Mouse (Mus musculus) megakaryocyte progenitor cell, adult 5-6 weeks (primary cell): ENCODE results near the gene Efcc1. TPM values are rescaled to one million over a fixed set of nuclear protein-coding genes. Genes with fewer than 3 reads are reported as not detected.

Source experiments
- ATAC-seq: replicated peaks from 2 replicates; pipeline ENCODE4 v1.8.0; 2016; ENCODE audit warnings: mild to moderate bottlenecking, moderate TSS enrichment, inconsistent platforms; ENCODE audit not compliant: poor library complexity
- total RNA-seq, 2 experiments: library from RNA; stranded (forward) in 1 of 2; stranded (reverse) in 1 of 2; fragments of 157-497, 149-512 nt in 1 of 2; fragments of 200-1000 nt in 1 of 2; gene quantifications; 2 replicates each; pipeline versions ENCODE4 v1.2.3 to v1.2.4; 2015 to 2017

The Efcc1 gene
- total RNA-seq (2015): 0.64 and 1.0 TPM in 2 replicates
- 2.1 TPM in 2 replicates for total RNA-seq (2017)

DNA sequence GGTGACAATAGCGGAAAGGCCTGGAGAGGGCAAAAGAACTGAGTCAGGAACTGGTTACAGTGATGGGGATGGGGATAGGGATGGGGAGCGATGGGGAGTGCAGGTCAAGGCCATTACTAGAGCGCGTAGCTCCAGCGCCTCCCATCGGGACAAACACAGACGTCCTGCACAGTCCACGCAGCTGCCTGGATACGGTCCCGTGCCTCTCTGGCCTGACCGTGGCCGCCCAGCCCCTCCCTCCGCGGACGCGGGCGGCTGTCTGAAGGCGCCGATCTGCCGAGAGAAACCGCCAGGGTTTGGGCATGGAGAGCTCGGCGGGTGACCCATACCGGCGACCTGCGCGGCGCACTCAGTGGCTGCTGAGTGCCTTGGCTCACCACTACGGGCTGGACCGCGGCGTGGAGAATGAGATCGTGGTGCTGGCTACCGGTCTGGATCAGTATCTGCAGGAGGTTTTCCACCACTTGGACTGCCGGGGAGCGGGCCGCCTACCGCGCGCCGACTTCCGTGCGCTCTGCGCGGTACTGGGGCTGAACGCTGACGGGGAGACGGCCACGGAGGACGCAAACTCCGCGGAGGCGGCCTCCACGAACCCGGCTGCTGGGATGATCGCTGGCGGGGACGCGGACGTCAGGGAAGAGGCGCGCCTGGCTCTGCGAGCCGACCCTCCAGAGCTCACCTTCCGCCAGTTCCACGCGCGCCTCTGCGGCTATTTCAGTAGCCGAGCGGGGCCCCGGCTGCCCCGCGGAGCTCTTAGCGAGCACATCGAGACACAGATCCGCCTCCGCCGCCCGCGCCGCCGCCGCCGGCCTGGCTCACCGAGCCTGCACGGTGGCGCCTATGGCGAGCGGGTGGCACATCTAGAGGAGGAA lies at the start of gene Efcc1:
Gene Efcc1, plus strand, starts transcription at position 279 of the 872 bp plus-strand sequence.
- peak; percentile 27; the same call in 1 of the 2 replicates for ATAC-seq

DNA sequence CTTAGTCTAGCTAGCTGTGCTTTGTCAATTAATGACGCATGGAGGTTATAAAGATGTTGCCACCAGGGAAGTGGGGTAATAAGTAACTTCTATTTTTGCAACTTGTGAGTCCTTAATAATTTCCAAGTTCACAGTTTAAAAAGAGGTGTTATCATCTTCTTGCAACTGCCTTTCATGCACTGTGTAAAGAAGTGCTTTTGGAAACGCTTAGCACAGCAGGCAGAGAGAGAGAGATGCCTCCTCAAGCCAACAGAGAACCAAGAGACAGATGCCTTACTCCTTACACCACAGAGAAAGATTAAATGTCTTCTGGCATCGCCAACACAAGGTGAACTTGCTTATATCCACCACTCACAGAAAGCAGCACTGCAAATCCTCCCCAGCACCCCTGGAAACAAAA lies 34.7 kb upstream of the Efcc1 start:
- no peak for ATAC-seq

DNA sequence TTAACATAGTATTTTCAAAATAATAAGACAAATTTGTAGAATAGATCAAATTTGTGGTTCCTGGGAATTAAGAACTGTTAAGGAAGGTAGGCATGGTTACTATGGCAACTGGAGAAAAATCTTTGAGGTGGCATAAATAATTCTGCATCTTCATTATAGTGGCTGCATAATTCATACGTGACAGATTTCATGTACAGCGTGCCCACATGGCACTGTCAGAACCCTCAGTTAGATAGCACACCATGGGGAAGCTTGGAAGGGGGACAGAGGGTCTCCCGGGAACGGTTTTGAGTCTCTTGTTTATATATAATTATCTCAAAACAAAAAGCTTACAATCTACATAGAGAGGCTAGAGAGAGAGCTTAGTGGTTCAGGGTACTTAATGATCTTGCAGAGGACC lies 34.1 kb upstream of the Efcc1 start:
- no peak for ATAC-seq

GRCm38 (mm10) chr6:87706246-87706645 lies 24.4 kb upstream of the Efcc1 start:
- peak; percentile 70; the same call in 1 of the 2 replicates for ATAC-seq

DNA sequence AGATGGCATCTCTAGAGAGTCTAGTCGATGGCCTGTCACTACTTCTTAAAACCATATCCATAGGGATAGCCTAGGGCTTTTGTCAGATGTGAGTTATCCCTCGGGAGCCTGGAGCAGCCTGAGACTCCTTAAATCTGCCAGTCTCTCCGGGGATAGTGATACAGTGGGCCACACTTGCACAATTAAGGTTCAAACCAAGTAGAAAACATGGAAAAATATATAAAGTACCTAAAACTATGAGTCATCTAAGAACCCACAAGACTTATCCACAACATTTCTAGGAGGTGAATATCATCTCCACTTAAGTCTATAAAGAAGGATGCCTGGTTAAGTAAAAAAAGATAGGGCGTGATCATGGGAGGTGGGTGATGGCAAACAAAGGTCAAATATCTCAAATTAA lies 18.4 kb upstream of the Efcc1 start:
- no peak for ATAC-seq

GRCm38 (mm10) chr6:87714091-87714490 lies 16.6 kb upstream of the Efcc1 start:
- no peak for ATAC-seq

GRCm38 (mm10) chr6:87722631-87723030 lies 8.0 kb upstream of the Efcc1 start:
- ATAC-seq: peak; percentile 82

GRCm38 (mm10) chr6:87725267-87725912 lies 5.3 kb upstream of the Efcc1 start:
- no peak for ATAC-seq

- peak; percentile 79 for ATAC-seq
Observed at GRCm38 (mm10) chr6:87728102-87728501, 2.6 kb upstream of the Efcc1 start.

GRCm38 (mm10) chr6:87730141-87730540 lies 528 bp upstream of the Efcc1 start:
- ATAC-seq: no peak

DNA sequence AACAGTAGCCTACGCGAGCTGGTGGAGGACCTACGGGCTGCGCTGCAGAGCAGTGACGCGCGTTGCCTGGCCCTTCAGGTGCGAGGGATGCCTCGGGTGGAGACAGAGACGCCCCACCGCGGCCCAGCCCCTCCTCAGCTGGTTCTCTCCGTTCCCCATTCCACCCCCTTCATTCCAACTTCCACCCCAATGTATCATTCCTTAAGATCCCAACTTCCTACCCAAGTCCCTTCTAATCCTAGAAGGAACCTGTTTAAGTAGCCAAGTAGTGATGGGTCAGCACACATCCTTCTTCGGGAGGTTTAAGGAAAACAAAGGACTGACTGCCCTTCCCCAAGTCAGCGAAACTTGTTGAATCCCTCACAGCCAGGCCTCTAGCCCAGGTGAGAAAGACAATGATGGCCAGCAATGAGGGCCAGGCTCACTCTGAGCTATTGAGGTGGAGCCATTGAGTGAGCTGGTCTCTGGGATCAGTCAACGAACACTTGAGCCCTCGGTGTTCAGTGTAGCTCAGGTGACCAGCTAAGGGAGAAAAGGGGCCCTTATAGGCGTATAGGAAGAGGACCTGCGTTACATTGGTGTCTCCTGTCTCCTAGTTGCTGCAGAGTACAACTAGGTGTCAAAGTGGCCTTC lies 910 bp downstream of the Efcc1 start:
- ATAC-seq: no peak

- ATAC-seq: no peak
Observed at GRCm38 (mm10) chr6:87732151-87733011, 1.7 kb downstream of the Efcc1 start.

GRCm38 (mm10) chr6:87733131-87733930 lies 2.7 kb downstream of the Efcc1 start:
- ATAC-seq: no peak

DNA sequence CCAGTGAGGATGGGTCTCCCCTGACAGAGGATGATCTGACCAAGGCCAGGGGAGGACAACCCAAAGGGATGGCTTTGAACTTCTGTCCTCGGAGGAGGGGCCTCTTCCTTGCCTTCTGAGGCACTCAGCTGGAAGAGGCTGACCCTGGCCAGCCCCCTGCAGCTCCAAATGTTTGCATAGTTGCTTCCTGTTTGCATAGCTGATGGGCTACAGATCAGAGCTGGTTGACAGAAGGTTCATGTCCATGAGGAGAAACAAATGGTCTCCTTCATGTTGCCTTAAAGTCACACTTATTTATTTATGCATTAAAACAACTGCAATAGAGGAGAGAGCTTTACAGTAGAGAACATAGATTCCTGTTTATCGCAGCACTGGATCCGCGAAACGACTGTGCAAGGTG lies 3.5 kb downstream of the Efcc1 start:
- no peak for ATAC-seq

- ATAC-seq: no peak
Observed at GRCm38 (mm10) chr6:87736923-87737322, 6.3 kb downstream of the Efcc1 start.

- ATAC-seq: no peak
Observed at GRCm38 (mm10) chr6:87737921-87738626, 7.4 kb downstream of the Efcc1 start.

- ATAC-seq: peak; percentile 7; the same call in 1 of the 2 replicates
Observed at GRCm38 (mm10) chr6:87739898-87740297, 9.2 kb downstream of the Efcc1 start.

GRCm38 (mm10) chr6:87740496-87740895 lies 9.8 kb downstream of the Efcc1 start:
- ATAC-seq: peak; percentile 77

DNA sequence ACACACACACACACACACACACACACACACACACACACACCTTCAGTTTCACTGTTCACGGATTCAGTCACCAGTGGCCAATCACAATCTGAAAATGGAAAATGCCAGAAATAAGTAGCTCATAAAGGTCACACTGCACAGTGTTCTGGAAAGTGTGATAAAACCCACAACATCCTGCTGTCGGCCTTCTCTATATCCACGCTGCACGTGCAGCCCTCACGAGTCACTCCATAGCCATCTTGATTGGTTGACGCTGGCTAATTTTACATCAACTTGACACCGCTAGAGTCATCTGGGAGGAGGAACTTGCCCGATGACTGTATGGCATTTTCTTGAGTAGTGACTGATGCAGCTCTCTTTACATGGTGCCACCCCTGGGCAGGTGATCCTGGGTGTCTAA lies 11.3 kb downstream of the Efcc1 start:
- ATAC-seq: 0 out of 2 replicates have a peak, but pooled peaks have one; percentile 4
